Mouse (Mus musculus): ENCODE measurements at regions not wholly inside any gene's neighbourhood (a gene's known extent, or its start where the extent isn't known, plus 50 kb on each side); places are given as distances from the start of the nearest gene placed in this dataset.

DNA sequence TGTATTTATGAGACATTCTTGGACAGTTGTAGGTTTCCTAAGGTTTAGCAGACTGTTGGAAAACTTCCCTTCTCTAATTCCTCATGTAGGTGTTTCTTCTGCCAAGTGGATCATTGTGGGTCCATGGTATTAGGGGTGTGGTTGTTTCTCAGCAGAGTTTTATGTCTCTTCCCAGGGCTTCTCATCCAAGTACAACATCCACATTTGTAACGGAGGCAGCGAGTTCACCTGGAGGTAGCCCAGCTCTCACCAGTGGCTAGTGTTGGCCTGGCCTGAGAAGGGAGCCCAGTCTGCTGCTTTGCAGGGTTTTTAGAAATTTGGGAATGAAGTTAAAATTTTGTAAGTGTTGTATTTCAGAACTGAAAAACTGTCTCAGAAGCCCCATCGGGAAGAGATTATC lies 122.4 kb downstream of the Wnt5a start:
- ChIA-PET POLR2A (no interaction called here), CTCF (no interaction called here)

DNA sequence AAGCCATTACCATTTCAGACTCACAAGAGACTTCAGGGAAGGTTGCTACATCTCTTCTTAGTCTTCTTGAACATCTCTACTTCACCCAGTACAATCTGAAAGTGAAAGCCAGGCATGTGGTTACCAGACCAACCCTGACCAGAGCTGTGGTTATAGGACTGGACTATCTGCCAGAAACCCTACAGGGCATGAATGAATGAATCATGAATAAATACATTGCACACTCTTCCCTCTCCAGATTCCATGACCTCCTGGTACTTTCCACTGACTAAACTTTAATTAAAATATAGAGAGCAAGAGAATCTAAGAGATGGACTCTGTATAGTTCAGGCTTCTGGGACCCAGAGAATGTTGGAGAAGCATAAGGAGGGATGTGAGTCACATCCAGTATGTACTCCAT lies 130.6 kb downstream of the Wnt5a start:
- ChIA-PET POLR2A (no interaction called here), CTCF (no interaction called here)

DNA sequence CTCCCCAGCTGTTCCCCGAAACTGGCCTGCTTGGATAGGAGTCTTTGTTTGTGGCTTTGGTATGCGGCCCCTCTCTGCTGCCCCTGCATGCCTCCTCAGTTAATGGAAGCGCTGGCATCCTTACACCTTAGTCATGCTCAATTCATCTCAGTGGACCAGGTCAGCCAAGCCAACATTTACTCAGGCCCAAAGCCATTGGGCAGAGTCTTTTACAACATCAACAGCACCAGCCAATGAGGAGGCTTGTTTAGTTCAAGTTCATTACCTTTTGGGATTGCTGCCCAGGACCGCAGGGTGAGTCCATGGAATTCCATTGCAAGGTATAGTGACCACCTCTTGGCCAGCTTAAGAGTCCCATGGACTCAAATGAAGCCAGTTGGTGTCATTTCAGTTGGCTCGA lies 134.5 kb downstream of the Wnt5a start:
- ChIA-PET CTCF (no interaction called here), POLR2A (no interaction called here)

DNA sequence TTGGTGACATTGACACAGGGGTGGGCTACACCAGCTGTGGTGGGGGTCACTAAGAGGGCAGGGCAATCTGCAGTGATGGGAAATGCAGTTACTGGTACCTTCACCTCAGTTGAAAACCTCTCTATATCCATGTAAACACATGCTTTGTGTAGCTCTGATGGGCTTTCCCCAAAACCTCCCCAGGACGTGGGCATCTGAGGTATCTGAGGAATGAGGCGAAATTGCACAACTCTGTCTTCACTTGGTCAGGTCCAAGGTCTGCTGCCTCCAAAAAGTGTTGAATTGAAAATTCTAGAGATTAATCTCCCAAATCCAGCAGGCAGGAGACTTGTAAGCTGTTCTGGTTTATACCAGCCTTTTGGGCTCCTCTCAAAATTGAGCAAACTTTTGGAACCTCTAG lies 141.3 kb downstream of the Wnt5a start:
- CTCF ChIA-PET, result no interaction called here

DNA sequence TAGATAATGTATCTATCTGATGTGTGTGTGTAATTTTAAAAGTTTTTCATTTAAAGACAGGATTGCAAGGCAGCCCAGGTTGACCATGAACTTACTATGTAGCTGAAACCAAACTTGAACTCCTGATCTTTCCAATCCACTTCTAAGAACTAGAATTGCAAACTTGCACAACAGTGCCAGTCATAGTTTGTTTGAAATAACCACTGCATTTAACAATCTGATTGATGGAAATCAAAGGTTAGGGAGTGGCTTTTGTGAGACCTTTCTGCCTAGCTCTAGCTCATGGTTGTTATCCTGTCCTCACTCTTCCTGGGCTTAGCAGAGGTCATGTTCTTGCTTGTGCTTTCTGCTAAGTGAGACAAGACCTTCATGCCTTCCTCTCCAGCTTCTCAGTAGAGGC lies 144.9 kb downstream of the Wnt5a start:
- ChIA-PET POLR2A (no interaction called here), CTCF (no interaction called here)

More for the DNA sequence above, 141.3 kb downstream of the Wnt5a start:
- POLR2A ChIA-PET, result no interaction called here

DNA sequence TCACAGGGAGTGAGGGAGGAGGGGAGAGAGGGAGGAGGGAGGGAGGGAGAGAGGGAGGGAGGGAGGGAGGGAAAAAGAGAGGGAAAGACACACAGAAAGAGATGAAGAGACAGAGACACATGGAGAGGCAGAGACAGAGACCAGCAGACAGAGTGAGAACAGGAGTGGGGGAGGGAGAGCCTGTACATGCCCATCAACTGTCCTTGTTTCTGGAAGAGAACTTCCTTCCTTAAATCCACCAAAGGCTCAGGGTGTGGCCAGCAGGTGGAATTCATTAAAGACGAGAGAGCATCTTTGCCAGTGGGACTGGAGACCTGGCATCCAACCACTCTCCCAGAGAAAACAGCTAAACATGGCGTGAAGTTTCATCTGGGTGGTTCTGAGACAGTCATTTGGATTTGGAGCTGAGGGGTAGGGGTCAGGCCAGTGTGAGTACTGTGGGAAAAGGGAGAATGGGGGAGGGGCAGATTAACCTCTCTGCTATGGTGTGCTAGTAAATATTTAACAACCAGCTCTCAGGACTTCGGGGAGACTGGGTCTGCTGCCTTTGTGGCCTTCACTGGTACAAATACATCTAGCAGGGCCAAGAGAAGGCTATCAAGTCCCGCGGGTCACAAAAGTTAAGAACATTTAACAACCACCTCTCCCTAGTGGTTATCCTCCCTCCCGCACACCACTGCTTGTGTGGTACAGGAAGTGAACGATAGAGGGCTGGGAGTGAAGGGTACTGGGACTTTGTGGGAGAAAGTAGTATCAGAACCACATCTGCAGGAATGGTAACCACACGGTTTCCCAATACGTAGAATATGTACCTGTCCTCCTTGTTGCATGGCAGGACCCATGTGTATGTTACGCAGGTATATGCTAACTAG lies 148.7 kb downstream of the Wnt5a start:
- CTCF ChIA-PET, result interaction anchor here in 1 of 4 experiments (0.8 kb wide), 1 partner anchor 61 kb away, joined by 3 read pairs; no protein-coding TSS in a partner anchor
- POLR2A ChIA-PET, result no interaction called here

DNA sequence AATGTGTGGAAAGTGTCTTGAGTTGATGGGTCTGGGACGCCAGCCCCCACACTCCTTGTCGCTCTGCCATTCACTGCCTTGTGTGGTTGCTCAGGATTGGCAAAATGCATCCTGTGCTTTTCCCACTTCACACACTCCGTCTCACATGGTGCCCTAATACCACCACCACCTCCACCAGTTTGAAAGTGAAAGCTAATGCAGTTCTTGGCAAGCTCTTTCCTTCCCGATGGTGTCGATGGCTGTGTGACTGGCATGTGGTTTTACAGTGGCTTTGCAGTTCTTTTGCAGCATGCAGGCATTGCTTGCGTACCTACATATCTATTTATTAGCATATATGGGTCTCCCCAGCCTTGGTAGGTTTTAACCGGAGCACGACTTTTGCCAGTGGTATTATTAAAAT lies 152.7 kb downstream of the Wnt5a start:
- POLR2A ChIA-PET, result no interaction called here
- CTCF ChIA-PET, result no interaction called here

DNA sequence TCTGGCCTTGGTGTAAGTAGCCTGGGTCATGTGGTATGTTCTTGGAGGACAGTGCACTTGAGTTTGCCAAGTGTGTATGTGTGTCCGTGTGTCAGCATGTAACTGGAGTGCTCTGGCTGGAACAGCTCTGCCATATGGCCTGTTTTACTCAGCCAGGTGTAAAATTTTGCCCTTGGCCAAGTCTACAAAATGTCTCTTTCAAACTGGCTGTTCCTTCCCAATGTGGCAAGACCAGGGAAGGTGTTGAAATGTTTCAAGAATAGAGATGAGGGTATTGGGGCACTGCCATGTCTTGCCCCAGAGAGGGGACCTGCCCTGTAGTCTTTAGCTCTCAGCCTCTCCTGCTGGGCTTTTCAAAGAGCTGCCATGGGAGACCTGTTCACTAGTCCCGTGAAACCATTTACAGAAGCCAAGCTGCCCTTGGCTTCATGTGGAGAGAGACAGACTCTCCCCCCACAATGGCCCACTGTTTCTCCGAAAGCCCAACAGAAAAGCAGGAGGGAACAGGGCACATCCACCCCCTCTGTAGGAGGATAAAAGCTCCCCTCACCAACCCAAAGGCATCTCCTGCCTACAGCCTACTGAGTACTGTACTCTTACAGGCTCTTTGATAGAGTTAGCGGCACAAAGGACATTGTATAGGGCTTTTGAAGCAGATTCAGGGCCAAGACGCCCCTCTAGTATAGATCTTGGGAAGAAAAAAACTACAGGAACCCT lies 156.5 kb downstream of the Wnt5a start:
- ChIA-PET CTCF (no interaction called here), POLR2A (no interaction called here)

DNA sequence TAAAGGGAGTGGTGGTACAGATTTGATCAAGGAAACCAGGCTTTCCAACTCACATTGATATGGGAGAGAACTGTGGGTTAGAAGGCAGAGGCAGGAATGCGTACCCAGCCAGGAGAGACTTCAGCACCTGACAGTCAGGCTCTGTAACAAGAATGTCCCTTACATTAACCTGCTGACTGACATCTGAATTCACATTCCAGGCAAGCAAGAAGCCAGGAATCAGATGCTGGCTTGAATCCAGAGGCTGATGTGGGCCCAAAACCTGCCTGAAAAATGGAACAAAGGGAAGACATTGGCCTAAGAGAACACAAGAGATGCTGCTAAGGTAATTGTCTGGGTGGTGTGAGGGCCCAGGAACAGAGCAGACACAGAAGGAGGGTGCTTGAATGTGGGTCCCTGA lies 158.8 kb downstream of the Wnt5a start:
- POLR2A ChIA-PET, result no interaction called here
- CTCF ChIA-PET, result no interaction called here

DNA sequence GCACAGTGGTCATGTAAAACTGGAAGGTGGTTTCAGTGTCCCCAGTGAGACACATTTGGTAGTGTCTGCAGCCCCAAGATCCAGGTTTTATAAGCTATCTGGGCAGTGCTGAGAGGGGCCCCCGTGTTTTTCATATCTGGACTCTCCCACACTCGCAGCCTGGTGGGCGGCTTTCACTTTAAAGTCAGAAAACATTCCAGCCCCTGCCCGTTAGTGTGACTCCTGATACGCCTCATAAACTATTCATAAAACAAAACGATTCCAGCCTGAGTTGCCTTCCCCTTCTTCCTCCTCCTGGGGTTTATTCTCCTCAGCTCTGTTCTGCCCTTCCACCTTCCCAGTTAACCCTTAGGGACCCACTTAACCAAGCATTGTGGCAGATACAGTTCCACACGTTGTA lies 159.6 kb downstream of the Wnt5a start:
- CTCF ChIA-PET, result no interaction called here
- POLR2A ChIA-PET, result no interaction called here

DNA sequence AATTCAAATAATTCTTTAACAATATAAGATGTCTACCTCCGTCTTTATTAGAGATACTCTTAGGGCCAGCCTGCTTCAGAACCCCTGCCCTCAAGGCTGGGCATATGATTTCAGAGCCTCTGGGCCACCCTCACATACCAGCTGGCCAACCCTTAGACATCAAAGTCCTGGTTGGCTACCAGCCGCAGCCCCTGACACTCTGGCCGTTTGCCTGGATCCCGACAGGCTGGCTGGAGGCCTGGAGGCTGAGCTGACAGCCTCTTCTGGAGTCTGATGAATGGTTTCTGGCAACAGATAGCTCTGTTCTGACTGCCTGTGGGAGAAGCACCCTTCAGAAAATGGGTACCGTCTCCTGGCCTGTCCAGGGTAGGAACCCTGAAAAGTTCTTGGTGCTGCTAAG lies 170.9 kb downstream of the Wnt5a start:
- ChIA-PET POLR2A (no interaction called here), CTCF (no interaction called here)

DNA sequence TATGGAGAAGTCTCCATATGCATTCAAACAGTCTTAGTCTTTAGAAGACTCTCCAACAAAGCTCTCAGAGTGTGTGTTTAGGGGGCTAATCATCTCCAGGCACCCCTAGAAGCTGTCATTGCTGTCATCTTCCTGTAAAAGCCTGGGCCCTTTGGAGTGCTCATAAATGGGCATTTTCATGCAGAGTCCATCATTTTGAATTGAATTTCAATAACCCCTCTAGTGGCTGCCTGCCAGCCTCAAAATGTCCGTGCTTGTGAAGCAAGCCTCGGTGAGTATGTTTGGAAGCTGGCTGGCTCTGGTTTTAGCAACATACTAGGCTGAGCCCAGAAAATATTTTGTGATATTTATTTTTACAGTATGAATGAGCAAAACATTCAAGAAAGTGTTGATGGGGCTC lies 195.2 kb downstream of the Wnt5a start:
- ChIA-PET CTCF (no interaction called here), POLR2A (no interaction called here)

DNA sequence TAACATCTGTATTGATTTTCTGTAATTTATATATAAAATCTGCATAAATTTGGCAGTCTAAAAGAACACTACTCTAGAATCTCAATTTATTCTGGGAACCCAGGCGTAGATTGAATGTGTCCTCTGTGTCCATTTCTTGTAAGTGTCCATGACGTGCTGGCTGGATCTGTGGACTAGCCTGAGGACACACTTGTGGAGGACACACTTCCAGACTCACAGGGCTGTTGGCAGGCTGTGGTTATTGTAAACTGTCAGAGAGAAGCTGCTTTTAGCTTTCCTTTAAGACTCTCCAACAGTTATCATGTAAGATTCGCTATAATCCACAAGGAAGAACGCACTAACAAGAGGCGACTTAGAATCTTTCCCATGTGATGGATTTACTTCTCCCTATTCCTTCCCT lies 200.2 kb downstream of the Wnt5a start:
- POLR2A ChIA-PET, result no interaction called here
- CTCF ChIA-PET, result no interaction called here

DNA sequence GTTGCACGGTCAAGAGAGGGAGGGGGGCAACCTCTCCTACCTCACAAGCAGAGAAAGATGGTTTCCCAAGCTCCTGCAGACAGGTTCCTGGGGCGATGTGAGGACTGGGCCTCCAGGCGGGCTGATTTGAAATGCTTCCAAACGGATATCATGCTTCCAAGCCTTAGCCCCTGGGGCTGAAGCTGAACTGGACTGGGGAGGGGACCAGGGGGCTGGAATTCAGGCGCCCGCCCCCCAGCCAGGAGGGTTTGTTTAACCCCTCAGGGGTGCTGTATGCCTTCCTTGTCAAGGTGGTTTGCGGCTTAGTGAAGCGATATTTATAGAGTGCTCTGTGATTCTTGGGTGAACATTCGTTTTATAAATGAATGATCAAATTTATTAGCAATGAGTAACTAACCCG lies 210.0 kb downstream of the Wnt5a start:
- CTCF ChIA-PET, result no interaction called here

DNA sequence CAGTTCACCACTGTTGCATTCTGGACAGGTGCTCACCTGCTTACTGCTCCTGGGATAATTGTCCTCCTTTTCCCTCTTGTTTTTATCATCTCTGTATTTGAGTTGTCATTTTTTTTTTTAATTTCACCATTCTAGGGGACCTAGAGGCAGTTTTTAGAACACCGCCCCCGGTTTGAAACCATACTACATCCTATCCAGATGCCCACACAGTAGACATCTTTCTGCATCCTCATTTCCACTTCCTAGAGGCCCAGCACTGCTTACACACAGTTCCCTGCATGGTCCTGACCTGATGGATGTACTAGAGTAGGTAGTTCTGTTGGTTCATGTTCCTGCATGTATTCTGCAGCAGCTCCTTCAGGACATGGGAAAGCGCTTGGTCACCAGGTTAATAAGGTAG lies 216.0 kb downstream of the Wnt5a start:
- POLR2A ChIA-PET, result no interaction called here
- CTCF ChIA-PET, result no interaction called here

More for the DNA sequence above, 210.0 kb downstream of the Wnt5a start:
- POLR2A ChIA-PET, result interaction anchor here in 1 of 4 experiments (0.7 kb wide), 1 partner anchor 137 kb away, joined by 3 read pairs; no protein-coding TSS in a partner anchor

DNA sequence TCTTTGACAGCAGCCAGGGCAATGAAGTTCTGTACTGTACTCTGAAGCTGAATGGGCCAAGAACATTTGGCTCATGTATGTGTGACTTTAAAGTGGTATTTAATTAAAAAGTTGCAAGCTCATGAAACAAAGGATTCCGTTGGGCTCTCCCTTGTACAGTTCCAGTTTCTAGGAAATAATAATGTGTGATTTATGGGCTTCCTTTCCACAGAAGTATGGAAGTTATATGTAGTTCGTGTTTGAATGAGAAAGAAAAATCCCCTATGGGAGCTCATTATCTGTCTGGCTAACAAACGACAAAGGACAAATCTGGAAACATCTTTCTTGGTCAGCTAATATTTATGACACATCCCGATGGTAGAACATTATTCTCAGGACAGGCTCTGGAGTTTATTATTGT lies 221.1 kb downstream of the Wnt5a start:
- ChIA-PET CTCF (no interaction called here), POLR2A (interaction anchor here in 1 of 4 experiments (0.6 kb wide), 1 partner anchor 59 kb away, joined by 3 read pairs; no protein-coding TSS in a partner anchor)

DNA sequence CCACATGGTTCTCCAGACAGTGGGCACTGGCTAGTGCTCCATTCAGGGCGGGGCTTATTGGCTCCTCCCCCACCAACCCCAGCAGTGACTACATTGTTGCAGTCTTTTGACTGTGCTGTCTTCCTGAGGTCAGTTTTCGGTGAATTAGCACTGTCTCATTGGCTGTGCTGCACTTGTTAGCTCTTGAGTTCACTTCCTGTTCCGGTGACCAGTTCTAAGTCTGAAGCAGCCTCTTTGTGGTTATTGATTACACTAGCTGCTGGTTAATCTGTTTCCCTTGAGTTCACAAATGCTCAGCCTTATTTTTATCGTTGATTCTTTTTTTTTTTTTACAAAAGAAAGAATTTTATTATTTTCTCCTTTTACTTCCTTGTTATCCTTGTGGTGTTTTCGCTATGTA lies 228.9 kb downstream of the Wnt5a start:
- ChIA-PET POLR2A (no interaction called here), CTCF (no interaction called here)

DNA sequence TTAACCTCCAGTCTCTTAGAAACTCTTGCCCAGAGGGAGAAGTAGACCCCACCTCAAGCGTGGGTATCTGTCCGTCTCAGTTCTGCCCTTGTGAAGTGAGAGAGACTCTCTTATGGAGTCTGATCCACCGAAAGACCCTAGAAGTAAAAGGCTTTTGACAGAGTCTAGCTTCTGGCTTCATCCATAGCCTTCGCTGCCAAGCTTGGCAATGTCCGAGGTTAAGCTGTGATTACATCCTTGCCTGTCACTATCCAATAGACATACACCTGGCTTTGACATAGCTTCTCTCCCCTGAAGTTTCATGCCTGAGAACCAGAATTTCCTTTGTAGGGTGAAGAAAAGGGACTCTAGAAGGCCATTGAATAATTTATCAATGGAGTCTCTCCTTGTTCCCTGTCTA lies 230.9 kb downstream of the Wnt5a start:
- CTCF ChIA-PET, result no interaction called here

DNA sequence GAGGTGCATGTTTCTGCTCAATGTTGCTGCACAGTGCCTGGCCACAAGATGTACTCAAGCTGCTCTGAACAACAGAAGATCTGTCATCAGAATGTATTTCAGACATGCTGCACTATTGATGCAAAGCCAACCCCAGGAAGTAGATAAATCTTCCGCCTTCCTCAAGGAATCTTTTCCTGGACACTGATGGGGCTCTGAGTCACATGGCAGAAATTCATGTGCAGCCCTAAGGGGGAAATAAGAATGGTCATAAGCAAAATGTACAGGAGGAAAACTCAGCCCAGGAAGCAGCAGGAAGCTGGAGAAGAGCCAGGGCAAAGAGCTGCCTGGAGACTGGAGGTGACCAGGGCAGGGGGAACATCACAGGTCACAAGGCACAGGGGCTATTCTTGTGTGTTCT lies 235.5 kb downstream of the Wnt5a start:
- POLR2A ChIA-PET, result no interaction called here
- CTCF ChIA-PET, result no interaction called here

More for the DNA sequence above, 230.9 kb downstream of the Wnt5a start:
- POLR2A ChIA-PET, result no interaction called here

DNA sequence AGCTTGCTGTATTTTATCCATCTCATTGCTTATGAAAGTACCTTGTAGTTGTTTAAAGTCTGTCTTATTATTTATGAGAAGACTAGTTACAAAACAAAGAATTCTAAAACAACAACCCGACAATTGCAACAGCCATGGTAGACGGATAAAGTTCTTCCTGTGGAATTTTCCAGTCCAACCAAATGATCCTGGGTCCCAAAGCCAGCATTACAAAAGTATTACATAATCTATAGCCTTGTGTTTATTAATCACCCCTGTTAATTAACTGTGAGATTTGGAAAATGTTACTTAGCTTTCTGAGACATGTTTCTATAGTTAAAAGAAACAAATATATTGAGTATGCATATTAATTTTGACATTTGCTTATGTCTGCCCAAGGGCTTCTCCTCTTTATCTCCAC lies 236.9 kb downstream of the Wnt5a start:
- CTCF ChIA-PET, result no interaction called here
- POLR2A ChIA-PET, result no interaction called here

DNA sequence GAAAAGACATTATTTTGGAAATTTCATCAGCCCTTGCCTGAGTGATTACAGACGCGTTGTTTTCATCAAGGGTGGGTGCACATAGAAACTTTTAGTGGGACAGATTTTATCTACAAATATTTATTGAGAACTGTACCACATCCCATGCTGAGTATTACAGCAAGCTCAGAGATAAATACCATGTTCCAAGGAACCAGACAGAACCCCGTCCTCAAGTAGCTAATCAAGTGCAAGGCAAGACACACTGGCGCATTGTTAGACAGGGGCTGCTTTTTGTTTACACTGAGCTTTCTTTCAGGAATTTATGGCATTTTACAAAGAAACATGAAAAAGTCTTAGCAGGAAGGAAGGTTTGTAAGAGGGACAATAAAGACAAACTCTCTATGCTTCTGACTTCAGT lies 239.1 kb downstream of the Wnt5a start:
- ChIA-PET POLR2A (no interaction called here), CTCF (no interaction called here)

DNA sequence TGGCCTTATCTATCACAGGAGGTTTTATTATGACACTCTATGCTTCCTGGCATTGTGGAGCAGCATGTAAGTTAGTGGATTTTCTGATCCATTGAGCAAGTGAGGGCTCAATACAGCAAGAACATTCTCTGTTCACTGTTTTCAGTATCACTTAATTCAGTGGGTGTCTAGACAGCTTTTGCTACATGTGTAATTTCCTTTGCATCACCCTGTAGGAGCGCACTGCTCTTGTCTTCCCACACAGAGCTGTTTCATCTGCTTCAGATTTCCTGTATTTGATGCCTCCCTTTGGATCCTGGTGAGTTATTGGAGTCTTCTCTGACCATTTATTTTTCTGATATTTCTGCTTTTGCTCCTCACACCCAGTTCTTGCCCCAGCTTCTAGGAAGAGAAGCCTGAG lies 245.8 kb downstream of the Wnt5a start:
- POLR2A ChIA-PET, result no interaction called here
- CTCF ChIA-PET, result no interaction called here

Measured in embryonic stem cell, embryonic (primary cell).